Mouse (Mus musculus): ENCODE results near the gene Amz2. TPM values are rescaled to one million over a fixed set of nuclear protein-coding genes. Genes with fewer than 3 reads are reported as not detected.

Gene Amz2
- total RNA-seq, 1 experiment from 2014 or later, result 41.0 TPM

GRCm38 (mm10) chr11:109419961-109420566 lies 5.7 kb upstream of the Amz2 start:
- ATAC-seq (ENCODE audit: extremely low read depth, insufficient number of reproducible peaks, low FRiP score, poor library complexity, severe bottlenecking), result peak; percentile 88

- ATAC-seq (ENCODE audit: extremely low read depth, insufficient number of reproducible peaks, low FRiP score, poor library complexity, severe bottlenecking), result peak; percentile 10; the same call in 1 of the 2 replicates
These were observed 5.2 kb upstream of the Amz2 start for GRCm38 (mm10) chr11:109420567-109420962.

GRCm38 (mm10) chr11:109421205-109421604 lies 4.5 kb upstream of the Amz2 start:
- ATAC-seq (ENCODE audit: extremely low read depth, insufficient number of reproducible peaks, low FRiP score, poor library complexity, severe bottlenecking), result no peak

- no peak for ATAC-seq (ENCODE audit: extremely low read depth, insufficient number of reproducible peaks, low FRiP score, poor library complexity, severe bottlenecking)
These were observed 3.5 kb upstream of the Amz2 start for GRCm38 (mm10) chr11:109422263-109422662.

GRCm38 (mm10) chr11:109423294-109423693 lies 2.5 kb upstream of the Amz2 start:
- ATAC-seq (ENCODE audit: extremely low read depth, insufficient number of reproducible peaks, low FRiP score, poor library complexity, severe bottlenecking), result no peak

GRCm38 (mm10) chr11:109426272-109426586 lies 483 bp downstream of the Amz2 start:
- no peak for ATAC-seq (ENCODE audit: extremely low read depth, insufficient number of reproducible peaks, low FRiP score, poor library complexity, severe bottlenecking)

GRCm38 (mm10) chr11:109427353-109427752 lies 1.6 kb downstream of the Amz2 start:
- ATAC-seq (ENCODE audit: extremely low read depth, insufficient number of reproducible peaks, low FRiP score, poor library complexity, severe bottlenecking), result no peak

- ATAC-seq (ENCODE audit: extremely low read depth, insufficient number of reproducible peaks, low FRiP score, poor library complexity, severe bottlenecking), result peak; percentile 6; the same call in 1 of the 2 replicates
These were observed 8.6 kb downstream of the Amz2 start for GRCm38 (mm10) chr11:109434233-109434798.

GRCm38 (mm10) chr11:109436889-109437288 lies 11.1 kb downstream of the Amz2 start:
- no peak for ATAC-seq (ENCODE audit: extremely low read depth, insufficient number of reproducible peaks, low FRiP score, poor library complexity, severe bottlenecking)

- ATAC-seq (ENCODE audit: extremely low read depth, insufficient number of reproducible peaks, low FRiP score, poor library complexity, severe bottlenecking), result no peak
These were observed 13.5 kb downstream of the Amz2 start for GRCm38 (mm10) chr11:109439209-109439608.

- peak; percentile 74 for ATAC-seq (ENCODE audit: extremely low read depth, insufficient number of reproducible peaks, low FRiP score, poor library complexity, severe bottlenecking)
These were observed 14.1 kb downstream of the Amz2 start for GRCm38 (mm10) chr11:109439829-109440340.

GRCm38 (mm10) chr11:109440641-109441040 lies 14.9 kb downstream of the Amz2 start:
- no peak for ATAC-seq (ENCODE audit: extremely low read depth, insufficient number of reproducible peaks, low FRiP score, poor library complexity, severe bottlenecking)

- ATAC-seq (ENCODE audit: extremely low read depth, insufficient number of reproducible peaks, low FRiP score, poor library complexity, severe bottlenecking), result peak; percentile 61
These were observed 15.4 kb downstream of the Amz2 start for GRCm38 (mm10) chr11:109441119-109441518.

- no peak for ATAC-seq (ENCODE audit: extremely low read depth, insufficient number of reproducible peaks, low FRiP score, poor library complexity, severe bottlenecking)
These were observed 16.5 kb downstream of the Amz2 start for GRCm38 (mm10) chr11:109442166-109442730.

- ATAC-seq (ENCODE audit: extremely low read depth, insufficient number of reproducible peaks, low FRiP score, poor library complexity, severe bottlenecking), result no peak
These were observed 17.9 kb downstream of the Amz2 start for GRCm38 (mm10) chr11:109443468-109444263.

- ATAC-seq (ENCODE audit: extremely low read depth, insufficient number of reproducible peaks, low FRiP score, poor library complexity, severe bottlenecking), result no peak
These were observed 18.9 kb downstream of the Amz2 start for GRCm38 (mm10) chr11:109444600-109444999.

- ATAC-seq (ENCODE audit: extremely low read depth, insufficient number of reproducible peaks, low FRiP score, poor library complexity, severe bottlenecking), result peak; percentile 77
These were observed 19.8 kb downstream of the Amz2 start for GRCm38 (mm10) chr11:109445438-109446035.

GRCm38 (mm10) chr11:109451169-109451568 lies 25.4 kb downstream of the Amz2 start:
- ATAC-seq (ENCODE audit: extremely low read depth, insufficient number of reproducible peaks, low FRiP score, poor library complexity, severe bottlenecking), result no peak

- no peak for ATAC-seq (ENCODE audit: extremely low read depth, insufficient number of reproducible peaks, low FRiP score, poor library complexity, severe bottlenecking)
These were observed 30.5 kb downstream of the Amz2 start for GRCm38 (mm10) chr11:109456261-109456660.

Data from neutrophil, adult 5-6 weeks (primary cell).